Mouse (Mus musculus): Measurements from ENCODE around the gene Eloa.

Eloa gene

DNA sequence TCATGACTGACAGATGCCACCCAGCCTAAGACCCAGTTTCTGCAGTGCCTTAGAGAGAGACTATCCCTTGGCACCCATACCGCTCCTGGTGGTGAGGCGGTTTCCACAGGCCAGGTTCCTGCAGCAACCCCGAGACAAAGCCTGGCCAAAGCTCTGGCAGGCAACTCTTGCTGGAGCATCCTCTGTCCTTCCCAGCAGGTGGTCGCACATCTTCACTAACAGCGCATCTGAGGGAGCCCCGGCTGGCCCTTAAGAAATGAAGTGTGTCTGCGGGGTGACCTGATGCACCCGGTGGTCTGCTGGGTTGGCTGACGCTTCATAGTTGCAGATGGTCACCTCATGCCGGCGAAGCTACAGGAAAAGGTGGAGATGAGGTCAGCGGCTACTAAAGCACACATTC is 45.4 kb downstream of the Eloa start:
- peak in 1 of 2 experiments; percentile 19 for DNase-seq

DNA sequence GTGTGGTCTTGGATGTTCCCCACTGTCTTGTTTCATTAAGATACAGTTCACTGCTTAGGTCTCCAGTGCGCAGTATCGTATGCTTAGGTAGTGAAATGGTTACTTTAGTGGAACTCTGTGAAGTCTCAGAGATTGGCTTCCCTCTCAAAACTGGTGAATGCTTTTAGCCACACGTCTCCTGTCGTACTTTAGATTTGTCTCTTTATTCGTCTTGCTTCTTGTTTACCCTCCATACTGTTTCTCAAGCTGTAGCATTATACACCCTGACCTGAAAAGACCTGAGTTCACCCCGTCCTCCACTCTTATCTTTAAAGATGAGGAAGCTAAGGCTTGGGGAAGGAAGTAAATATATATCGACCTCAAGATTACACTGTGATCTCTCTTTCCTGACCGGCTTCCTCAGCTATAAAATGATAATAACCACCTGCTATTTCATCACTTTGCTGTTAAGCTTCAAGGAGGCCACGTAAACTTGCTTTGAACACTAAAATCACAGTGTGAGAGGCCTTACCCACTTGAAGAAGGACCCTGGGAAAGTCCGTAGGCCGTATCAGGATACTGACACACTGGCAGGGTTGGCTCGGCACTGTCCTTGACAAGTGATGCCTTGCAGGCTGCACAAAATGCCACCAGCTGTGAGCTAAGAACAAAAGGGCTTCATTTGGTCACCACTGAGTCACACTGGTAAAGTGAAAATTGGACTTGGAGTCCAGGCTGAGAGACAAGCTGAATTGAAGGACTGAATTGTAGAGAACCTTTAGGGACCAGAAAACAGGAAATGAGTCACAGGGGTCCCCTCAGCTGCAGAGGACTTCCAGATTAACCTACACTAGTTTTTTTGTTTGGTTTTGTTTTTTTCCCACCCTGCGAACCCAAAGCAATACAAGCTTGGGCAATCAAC is 48.4 kb downstream of the Eloa start:
- no peak for DNase-seq

DNA sequence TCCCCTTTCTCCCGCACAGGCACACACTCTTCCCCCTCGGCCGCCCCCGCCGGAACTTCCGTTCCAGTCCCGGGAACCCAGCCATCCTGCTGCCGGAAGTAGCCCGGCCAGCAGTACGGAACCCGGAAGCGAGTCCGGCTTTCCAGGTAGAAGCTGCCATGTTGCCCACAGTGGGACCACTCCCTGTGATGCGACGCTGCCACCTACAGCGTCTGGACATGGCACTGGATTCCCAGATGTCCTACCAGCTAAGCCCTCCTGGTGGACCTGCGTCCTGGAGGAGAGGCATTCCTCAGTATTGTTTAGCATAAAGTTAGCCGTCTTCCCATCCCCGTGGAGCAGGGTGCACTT is 49.0 kb downstream of the Eloa start, which contains the start of gene Lypla2:
TSS of gene Lypla2 (minus strand) at position 71 of the 351 bp plus-strand sequence.
- peak; percentile 92 to 93 for DNase-seq

DNA sequence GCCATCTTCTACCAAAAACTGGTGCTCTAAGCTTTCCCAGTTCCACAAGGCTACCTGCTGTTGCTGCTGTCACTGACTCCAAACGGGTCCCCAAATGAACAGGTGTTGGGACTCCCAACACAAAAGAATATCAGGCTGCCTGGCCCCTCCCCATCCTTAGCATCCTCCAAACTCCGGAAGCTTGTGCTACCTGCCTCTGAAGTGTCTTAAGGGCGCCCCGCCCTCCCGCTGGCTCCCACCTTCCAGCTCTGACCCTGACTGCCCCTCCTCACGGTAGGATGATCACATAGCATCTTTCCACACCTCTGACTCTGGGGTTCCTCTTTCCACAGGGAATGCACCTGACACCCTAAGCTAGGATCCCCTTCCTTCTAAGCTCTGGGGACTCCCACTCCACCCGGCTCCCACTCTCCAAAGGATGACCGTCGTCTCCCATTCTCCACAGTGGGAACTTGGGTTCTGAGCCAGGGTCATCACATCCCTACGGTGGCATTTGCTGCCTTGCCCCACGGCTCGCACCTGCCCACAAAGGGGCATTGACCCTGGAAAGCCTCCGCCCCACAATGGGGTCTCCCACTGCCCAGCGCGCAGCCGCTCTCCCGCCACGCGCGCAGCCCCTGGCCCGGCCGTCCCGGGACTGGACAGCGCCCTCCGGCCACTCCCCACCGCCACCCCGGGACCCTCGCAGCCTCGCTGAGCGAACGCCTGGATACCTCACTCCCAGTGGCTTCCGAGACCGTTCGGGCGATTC is 49.6 kb downstream of the Eloa start:
- DNase-seq = no peak

DNA sequence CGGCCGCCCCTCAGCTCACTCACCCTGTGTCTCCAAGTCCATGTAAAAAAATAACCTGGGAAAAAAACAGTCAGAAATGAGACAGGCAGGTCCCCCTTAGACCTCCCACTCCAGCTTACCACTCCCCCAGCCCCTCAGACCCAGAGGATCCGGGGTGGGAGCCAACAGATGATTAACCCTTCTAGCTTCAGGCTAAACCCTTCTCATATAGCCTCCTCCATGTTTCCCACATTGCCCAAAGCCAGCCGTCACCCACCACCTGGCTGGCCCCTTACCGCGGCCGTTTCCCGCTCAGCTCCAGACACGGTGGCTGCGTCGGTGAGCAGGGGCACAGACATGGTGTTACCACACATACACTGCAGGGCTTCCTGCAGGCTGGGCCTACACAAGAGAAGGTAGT is 51.0 kb downstream of the Eloa start:
- DNase-seq = no peak

DNA sequence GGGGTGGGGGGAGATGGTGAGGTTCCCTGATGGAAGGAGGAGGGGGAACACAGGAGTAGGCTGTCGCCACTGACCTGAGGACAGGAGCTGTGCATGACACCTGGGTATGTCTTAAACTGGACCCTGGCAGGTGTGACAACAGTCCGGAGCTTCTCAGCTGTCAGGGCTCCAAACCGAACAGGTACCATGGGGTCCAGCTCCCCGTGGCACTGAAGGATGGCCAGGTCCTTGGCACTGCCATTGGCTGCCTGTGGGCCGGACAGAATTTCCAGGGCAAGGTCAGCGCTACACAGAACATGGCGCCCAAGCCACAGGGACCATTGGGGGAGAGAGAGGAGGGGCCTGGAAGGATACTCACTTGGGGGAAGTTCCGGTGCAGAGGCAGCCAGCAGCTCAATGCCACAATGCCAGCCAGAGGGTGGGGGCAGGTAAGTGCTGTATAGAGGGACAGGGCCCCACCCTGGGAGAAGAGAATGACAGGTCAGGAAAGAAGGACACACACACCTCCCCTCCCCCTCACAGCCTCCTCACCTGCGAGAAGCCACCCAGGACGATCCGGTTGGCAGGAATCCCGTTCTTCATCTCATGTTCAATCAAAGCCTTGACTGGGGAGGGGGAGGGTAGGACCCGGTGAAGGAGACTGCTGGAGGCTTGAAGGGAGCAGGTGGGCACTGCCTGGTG is 52.4 kb downstream of the Eloa start:
- no peak for DNase-seq

DNA sequence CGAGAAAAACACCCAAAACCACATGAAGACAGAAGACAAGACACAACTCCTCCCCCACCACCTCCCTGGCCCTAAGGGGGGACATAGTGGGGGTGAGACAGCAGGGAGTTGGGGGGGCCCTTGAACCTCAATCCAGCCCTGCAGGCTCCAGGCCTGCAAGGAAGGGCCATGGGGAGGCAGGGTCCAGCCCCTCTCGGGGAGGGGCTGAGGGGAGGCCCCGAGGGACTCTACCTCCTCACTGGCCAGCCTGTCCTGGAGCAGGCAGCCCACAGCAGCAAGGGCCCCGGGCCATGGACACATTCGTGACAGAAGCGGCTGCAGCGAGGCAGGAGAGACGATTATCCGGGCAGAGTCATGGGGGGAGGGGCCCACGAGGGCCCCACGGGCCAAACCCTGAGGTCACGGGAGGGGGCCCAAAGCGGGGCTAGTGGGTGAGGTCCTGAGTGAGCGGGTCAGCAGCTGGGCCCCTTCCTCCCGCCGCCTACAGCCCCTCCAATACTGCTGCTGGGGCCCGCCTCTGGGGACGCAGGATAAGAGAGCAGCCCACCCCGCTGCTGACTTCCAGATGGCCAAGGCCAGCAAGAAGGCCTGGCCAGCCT is 53.2 kb downstream of the Eloa start:
- DNase-seq = no peak

DNA sequence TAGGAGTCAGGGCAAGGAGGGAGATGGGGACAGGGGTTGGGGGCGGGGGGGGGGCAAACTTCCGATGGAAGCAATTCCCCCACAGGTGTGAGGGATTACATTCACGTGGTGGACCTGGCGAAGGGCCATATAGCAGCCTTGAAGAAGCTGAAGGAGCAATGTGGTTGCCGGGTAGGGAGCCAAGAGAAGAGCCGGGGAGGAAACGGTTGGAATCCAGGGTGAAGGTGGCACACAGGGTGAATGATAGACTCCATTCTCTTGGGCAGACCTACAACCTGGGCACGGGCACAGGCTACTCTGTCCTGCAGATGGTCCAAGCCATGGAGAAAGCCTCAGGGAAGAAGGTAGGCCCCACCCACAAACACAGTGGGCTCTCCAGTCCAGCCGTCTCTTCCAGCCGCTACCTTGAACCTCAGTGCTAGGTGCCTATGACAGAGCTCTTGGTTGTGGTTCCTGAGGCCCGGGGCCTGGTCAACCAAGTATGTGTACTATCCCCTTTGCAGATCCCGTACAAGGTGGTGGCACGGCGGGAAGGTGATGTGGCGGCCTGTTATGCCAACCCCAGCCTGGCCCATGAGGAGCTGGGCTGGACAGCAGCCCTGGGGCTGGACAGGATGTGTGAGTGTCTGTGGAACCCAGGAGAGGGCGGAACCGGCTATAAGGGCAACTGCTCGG is 54.3 kb downstream of the Eloa start:
- no peak for DNase-seq

DNA sequence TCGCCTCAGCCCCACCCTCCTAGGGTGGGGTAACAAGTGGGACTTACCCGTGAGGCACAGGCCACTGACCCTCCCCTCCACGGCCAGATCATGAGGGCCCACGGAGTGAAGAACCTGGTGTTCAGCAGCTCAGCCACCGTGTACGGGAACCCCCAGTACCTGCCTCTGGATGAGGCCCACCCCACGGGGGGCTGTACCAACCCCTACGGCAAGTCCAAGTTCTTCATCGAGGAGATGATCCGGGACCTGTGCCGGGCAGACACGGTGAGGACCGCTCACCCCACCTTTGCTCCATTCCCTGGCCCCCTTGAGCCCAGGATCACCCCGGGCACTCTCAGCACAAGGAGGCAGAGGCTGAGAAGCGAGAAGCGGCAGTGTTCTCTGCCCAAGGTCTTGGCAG is 55.3 kb downstream of the Eloa start:
- DNase-seq = no peak

DNA sequence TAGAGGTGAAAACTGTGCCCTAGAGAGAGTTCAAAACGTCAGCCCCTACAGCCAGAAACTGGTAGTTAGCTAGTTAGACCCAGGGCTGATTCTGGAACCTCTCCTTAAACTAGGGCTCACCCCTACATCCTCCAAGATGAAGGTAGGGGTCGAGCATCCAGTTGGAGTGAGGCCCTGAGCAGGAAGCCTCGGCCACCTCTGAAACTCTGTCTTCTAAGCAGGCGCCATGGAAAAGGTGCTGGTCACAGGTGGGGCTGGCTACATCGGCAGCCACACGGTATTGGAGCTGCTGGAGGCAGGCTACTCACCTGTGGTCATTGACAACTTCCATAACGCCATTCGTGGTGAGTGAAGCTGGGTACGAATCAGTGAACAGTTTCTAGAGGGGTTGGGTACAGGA is 56.5 kb downstream of the Eloa start:
- no peak for DNase-seq

DNA sequence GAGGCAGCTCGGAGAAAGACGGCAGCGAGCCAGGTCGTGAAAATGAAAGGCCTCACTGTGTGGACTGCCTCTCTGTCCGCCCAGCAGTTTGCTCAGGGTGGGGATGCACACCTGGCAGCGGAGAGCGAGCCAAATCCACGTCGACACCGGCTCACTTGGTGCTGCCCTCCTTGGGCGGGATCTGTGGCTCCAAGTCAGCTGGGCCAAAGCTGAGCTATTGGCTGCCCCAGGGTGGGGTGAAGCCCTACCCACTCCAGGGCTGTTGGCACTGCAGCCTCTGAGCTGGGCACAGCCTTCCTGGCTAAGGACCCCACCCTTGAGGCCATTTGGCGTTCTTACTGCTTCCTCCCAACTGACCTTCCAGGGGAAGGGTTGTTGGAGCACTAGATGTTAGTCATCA is 57.1 kb downstream of the Eloa start:
- peak; percentile 80 to 90 for DNase-seq

DNA sequence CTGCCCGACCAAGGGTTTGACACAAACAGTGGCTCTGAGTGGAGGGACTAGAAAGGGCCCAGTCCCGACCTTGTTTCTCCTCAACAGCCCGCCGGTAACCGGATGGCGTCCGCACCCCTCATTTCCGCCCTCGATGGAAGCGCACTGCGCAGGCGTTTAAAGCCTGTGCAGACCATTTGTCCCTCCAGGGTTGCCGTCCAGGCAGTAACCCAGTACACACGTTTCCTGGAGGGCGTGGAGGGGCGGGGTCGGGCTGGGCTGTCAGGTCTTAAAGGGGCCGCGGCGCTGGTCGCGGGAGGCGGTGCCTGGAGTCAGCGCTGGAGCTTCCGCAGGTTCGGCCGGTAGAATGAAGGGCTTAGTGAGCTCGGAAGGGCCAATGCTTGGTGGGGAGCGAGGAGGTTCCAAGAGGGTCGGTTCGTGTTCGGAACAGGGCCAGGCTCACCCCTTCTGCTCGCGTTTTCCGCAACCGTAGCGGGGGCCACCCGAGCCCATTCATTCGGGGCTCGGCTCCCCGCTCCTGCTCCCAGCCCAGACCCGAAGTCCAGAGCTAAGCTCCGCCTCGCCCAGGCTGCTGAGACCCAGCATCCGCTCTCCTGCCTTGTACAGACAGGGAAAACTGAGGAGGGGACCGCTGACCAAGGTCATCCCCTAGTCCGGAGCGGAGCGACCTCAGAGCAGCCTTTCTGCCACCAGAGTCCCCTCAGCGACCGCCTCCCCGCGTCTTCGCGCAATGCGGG is 57.9 kb downstream of the Eloa start, which contains the start of gene Gale:
TSS of gene Gale (plus strand) at position 271 of the 737 bp plus-strand sequence.
- DNase-seq = peak; percentile 95 to 97

DNA sequence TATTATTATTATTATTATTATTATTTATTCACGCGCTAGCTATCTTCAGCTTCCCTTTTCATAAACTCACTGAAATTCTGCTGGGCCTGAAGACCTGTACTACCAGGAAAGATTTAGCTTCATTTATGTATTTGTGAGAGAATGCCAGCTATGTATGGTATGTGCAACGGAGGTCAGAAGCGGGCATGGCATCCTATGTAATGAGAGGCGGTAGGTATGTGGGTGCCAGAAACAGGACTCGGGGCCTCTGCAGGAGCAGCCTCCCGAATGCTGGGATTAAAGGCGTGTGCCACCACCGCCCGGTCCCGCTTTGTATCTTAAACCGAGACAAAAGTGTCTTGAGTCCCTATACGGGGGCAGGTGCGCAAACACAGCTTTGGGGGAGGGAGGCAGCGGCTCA is 58.6 kb downstream of the Eloa start:
- no peak for DNase-seq

DNA sequence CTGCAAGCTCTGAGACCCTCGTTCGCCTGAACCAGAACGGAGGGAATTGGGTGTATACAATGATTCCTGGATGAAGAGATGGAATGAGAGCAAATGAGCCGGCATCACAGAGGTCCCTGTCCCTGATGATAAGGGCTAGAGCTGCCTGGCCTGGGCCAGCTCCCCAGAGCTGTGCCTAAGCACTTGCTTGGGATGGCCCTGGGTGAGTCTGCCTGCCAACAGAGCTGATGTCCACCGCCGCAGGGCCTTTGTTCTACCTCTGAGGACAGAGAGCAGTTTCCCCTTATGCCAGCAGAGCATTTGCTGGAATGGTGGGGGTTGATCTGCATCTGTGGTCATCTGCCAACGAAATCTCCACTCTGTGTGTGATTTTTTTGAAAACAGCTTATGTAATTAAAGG is 59.4 kb downstream of the Eloa start:
- no peak for DNase-seq

DNA sequence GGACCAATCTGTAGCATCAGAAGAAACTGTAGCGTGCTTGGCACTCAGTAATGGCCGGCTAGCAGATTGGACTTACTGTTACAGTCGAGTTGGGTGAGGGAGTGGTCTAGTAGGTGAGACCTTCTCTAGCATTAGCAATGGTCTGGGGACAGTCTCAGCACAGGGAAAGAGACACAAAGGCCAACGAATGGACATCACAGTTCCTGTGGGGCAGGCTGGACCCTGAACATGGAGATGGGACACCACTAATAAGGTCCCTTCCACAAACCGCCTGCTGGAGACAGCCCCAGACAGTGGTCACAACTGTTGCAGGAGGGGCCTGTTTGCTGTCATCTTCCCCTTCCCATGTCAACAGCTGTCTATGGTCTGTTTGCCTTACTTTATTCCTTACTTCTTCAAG is 59.9 kb downstream of the Eloa start:
- no peak for DNase-seq

DNA sequence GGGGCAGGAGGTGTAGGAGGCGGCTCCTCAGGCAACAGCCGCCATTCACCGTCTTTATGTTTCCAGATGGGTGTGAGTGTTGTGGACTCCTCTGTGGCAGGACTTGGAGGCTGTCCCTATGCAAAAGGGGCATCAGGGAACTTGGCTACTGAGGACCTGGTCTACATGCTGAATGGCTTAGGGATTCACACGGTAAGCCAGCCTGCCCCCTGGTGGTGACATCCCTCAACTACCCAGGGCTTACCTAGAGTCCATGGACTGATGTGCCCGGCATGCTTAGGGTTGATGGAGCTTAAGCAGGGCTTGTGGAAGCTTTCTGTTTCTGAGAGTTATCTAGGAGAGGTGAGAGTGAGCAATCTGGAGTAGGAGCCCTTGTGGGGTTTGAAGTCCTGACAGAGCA is 60.8 kb downstream of the Eloa start:
- DNase-seq = peak; percentile 72 to 86

DNA sequence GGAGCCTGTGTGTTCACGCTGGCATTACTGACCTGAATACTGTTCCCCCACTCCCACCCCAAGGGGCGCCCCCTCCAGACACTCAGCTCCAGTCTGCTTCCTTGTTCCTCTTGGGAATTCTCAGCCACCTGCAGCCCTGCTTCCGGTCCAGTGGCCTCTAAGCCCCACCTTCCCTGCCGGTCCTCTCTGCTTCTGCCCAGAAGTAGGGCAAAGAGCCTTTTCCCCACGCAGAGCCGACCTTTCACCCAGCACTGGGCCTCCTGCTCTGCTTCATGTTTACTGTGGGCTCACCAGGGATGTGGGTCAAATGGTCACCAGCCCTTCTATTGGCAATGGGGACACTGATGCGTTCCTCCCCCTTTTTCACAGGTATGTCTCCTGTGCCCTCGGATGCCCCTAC is 63.2 kb downstream of the Eloa start:
- peak in 1 of 2 experiments; percentile 51 for DNase-seq

DNA sequence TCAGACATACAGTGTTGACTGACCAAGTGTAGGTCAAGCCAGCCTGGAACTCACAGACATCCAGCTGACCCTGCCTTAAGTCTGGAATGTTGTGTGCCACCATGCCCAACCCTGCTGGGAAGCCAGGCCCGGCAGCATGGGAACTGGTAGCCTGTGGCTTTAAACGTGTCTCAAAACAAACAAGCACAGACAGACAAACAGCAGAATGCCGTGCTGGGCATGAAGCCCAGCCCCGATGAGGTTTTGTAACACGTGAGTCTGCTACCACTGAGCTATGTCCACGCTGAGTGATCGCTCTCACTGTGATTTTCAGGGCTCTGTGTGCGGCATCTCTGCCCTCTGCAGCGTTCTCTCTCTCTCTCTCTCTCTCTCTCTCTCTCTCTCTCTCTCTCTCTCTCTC is 65.7 kb downstream of the Eloa start:
- no peak for DNase-seq

DNA sequence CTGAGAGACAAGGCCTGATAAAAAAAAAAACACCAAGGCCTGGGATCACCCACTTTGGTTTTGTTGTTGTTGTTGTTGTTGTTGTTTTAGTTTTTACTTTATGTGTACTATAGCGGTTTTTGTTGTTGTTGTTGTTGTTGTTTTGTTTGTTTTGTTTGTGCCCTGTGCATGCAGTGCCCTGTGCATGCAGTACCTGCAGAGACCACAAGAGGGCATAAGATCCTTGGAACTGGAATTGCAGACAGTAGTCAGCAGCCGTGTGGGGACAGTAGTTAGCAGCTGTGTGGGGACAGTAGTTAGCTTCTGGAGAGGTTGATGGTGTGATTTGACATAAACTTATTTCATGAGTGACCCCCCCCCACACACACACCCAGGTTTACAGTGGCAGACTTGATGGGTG is 67.3 kb downstream of the Eloa start:
- peak; percentile 49 to 82 for DNase-seq

Measured in lung, postnatal 4 days (tissue).